Mouse (Mus musculus) embryonic facial prominence, embryonic 11.5 days (tissue): ENCODE results near the gene Akt1s1. TPM values are rescaled to one million over a fixed set of nuclear protein-coding genes. Genes with fewer than 3 reads are reported as not detected.

ENCODE experiments used
- ATAC-seq: fragments of 200-750 bp; cut with Nextera tagmentation; replicated peaks from 2 replicates; pipeline ENCODE4 v1.8.0; 2017; ENCODE audit warnings: low read depth; ENCODE audit not compliant: insufficient number of reproducible peaks, low FRiP score, low TSS enrichment
- DNase-seq: peaks from one replicate; pipeline ENCODE4 v3.0.0-alpha.2; 2015; ENCODE audit warnings: low spot score
- H3K27ac ChIP-seq: fragments of 300-500 bp; sonication (generic); replicated peaks from 2 replicates; pipeline ENCODE4 v1.5.1; 2014; ENCODE audit warnings: mild to moderate bottlenecking, low read depth, low read length, control low read depth
- H3K27me3 ChIP-seq: fragments of 300-500 bp; sonication (generic); 2 replicates; pipeline ENCODE4 v1.6.1; 2014; ENCODE audit warnings: mild to moderate bottlenecking, low read length, moderate library complexity, mixed read lengths; ENCODE audit not compliant: control insufficient read depth, insufficient read depth
- H3K36me3 ChIP-seq: fragments of 300-500 bp; sonication (generic); replicated peaks from 2 replicates; pipeline ENCODE4 v1.6.1; 2014; ENCODE audit warnings: low read depth, mild to moderate bottlenecking, low read length, moderate library complexity, mixed read lengths; ENCODE audit not compliant: control insufficient read depth, insufficient read depth
- H3K4me1 ChIP-seq: fragments of 300-500 bp; sonication (generic); 2 replicates; pipeline ENCODE4 v1.6.1; 2014; ENCODE audit warnings: low read length, mixed read lengths; ENCODE audit not compliant: control insufficient read depth, insufficient read depth
- H3K4me2 ChIP-seq: fragments of 300-500 bp; sonication (generic); 2 replicates; pipeline ENCODE4 v1.6.1; 2014; ENCODE audit warnings: low read depth, mild to moderate bottlenecking, control low read depth, low read length, moderate library complexity
- H3K4me3 ChIP-seq: fragments of 300-500 bp; sonication (generic); 2 replicates; pipeline ENCODE4 v1.5.1; 2014; ENCODE audit warnings: low read depth, low read length, control low read depth
- H3K9ac ChIP-seq: fragments of 300-500 bp; sonication (generic); replicated peaks from 2 replicates; pipeline ENCODE4 v1.6.1; 2014; ENCODE audit warnings: mild to moderate bottlenecking, control low read depth, low read length
- H3K9me3 ChIP-seq: fragments of 300-500 bp; sonication (generic); replicated peaks from 2 replicates; pipeline ENCODE4 v1.6.1; 2016; ENCODE audit warnings: mild to moderate bottlenecking, low read length, inconsistent platforms, mixed read lengths; ENCODE audit not compliant: control insufficient read depth
- WGBS: fragments of 180-500 bp; shearing (Covaris S2); extraction: QIAGEN DNeasy Blood & Tissue Kit; methylation state at CpG from one replicate; pipeline ENCODE4 v1.1.7; 2014; 5-methylcytosine and 5-hydroxymethylcytosine counted together
- polyA plus RNA-seq: library from polyadenylated mRNA; unstranded; fragments of >200 nt; fragmentation: Nextera tagmentation; extraction: Ambion mirVana; gene quantifications from 2 replicates; pipeline ENCODE4 v1.2.1, GENCODE M21; 2014

The Akt1s1 gene
- polyA plus RNA-seq, 1 experiment from 2014 or later, result 32.4 TPM

GRCm38 (mm10) chr7:44857042-44857552 is 8.3 kb downstream of the Akt1s1 start, which contains the start of gene Pnkp:
TSS of gene Pnkp (plus strand) at chr7:44857139.
- Histone ChIP-seq H3K9ac (peak within 1 kb of the TSS; percentile 87), H3K4me2 (peak within 1 kb of the TSS; percentile 90), H3K4me1 (peaks cover 8% of the 10 kb centered on the region), H3K4me3 (peak within 1 kb of the TSS; percentile 73), H3K27me3 (no peaks in the 10 kb centered on the region), H3K9me3 (no peaks in the 10 kb centered on the region), H3K27ac (peak within 1 kb of the TSS; percentile 63), H3K36me3 (no peaks in the 10 kb centered on the region; the same call in 1 of the 2 replicates)
- under 1% methylated on average over 32 of the region's 32 CpGs for WGBS
- DNase-seq (peak; percentile 92), ATAC-seq (peak; percentile 30; the same call in 1 of the 2 replicates)

DNA sequence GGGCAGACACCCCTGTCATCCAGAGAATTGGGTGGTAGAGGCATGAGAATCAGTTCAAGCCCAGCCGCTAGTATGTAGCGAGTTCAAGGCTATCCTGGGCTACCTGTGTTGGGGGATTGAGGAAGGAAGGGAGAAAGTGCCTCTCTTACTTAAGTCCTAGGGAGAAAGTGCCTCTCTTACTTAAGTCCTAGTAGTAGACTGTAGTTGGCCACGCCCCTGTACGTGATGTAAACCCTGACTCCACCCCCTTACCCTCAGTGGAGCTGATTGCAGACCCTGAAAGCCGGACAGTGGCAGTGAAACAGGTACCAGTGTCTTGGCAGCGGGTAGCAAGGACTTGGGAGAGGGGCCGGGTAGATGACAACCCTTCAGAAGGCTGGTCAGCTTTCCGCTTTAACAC is 9.1 kb downstream of the Akt1s1 start:
- peaks cover 8% of the 10 kb centered on the region for H3K4me1 ChIP-seq
- H3K9me3 ChIP-seq, result no peaks in the 10 kb centered on the region
- peak overlapping the region; percentile 90 for H3K4me2 ChIP-seq
- peak overlapping the region; percentile 73 for H3K4me3 ChIP-seq
- 22% methylated on average over 8 of the region's 8 CpGs for WGBS
- DNase-seq (peak; percentile 53), ATAC-seq (no peak)
- H3K36me3 ChIP-seq, result peaks cover 8% of the 10 kb centered on the region
- no peaks in the 10 kb centered on the region for H3K27me3 ChIP-seq
- peak overlapping the region; percentile 87 for H3K9ac ChIP-seq
- H3K27ac ChIP-seq, result no peak overlapping the region

DNA sequence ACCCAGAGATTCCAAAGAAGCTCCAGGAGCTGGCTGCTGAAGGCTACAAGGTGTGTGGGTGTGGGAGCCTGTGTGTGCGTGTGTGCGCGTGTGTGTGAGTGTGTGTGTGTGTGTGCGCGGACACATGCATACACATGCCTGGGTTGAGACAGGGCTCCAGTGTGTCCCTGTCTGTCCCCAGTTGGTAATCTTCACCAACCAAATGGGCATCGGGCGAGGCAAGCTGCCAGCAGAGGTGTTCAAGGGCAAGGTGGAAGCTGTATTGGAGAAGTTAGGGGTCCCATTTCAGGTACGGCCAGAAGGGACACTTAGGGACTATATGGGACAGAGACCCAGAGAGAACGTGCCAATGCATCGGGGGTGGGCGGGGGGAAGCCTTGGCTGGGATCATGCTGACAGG is 11.1 kb downstream of the Akt1s1 start:
- DNase-seq (no peak), ATAC-seq (no peak)
- Histone ChIP-seq H3K4me2 (no peak overlapping the region), H3K9ac (no peak overlapping the region), H3K27ac (no peak overlapping the region), H3K4me1 (peaks cover 3% of the 10 kb centered on the region), H3K4me3 (no peak overlapping the region), H3K9me3 (no peaks in the 10 kb centered on the region), H3K27me3 (no peaks in the 10 kb centered on the region), H3K36me3 (peaks cover 21% of the 10 kb centered on the region)
- 88% methylated on average over 11 of the region's 11 CpGs for WGBS

- Histone ChIP-seq H3K27ac (peak overlapping the region; percentile 59; the same call in 1 of the 2 replicates), H3K36me3 (peaks cover 23% of the 10 kb centered on the region), H3K4me2 (no peak overlapping the region), H3K4me1 (no peaks in the 10 kb centered on the region; the same call in 1 of the 2 replicates), H3K4me3 (no peak overlapping the region), H3K9me3 (no peaks in the 10 kb centered on the region), H3K9ac (0 out of 2 replicates have a peak overlapping the region, but pooled peaks have one; percentile 9), H3K27me3 (no peaks in the 10 kb centered on the region)
- DNase-seq, result peak; percentile 78
- WGBS, result 62% methylated on average over 22 of the region's 22 CpGs
- peak; percentile 23; the same call in 1 of the 2 replicates for ATAC-seq
Observed at GRCm38 (mm10) chr7:44860576-44861428, 12.0 kb downstream of the Akt1s1 start.

DNA sequence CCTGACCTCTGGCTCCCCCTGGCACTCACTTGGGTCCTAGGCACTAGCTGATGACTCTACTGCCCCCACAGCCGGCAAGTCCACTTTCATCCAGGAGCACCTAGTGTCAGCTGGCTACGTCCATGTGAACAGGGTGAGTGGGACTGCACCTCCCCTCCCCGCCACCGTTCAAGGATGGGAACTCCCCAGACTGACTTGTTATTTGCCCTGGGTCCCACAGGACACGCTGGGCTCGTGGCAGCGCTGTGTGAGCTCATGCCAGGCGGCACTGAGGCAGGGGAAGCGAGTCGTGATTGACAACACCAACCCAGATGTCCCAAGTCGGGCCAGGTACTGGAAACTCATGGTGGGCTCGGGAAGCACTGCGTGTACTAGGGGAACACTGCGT is 12.6 kb downstream of the Akt1s1 start:
- ATAC-seq (no peak), DNase-seq (no peak)
- Histone ChIP-seq H3K9ac (no peak overlapping the region), H3K27ac (no peak overlapping the region), H3K4me3 (no peak overlapping the region), H3K36me3 (peaks cover 23% of the 10 kb centered on the region), H3K4me1 (no peaks in the 10 kb centered on the region; the same call in 1 of the 2 replicates), H3K27me3 (no peaks in the 10 kb centered on the region), H3K9me3 (no peaks in the 10 kb centered on the region), H3K4me2 (no peak overlapping the region)
- WGBS, result 80% methylated on average over 14 of the region's 14 CpGs

- Histone ChIP-seq H3K9ac (no peak overlapping the region), H3K4me3 (no peak overlapping the region), H3K36me3 (peaks cover 23% of the 10 kb centered on the region), H3K27me3 (no peaks in the 10 kb centered on the region), H3K4me2 (no peak overlapping the region), H3K27ac (no peak overlapping the region), H3K4me1 (peaks cover 5% of the 10 kb centered on the region), H3K9me3 (no peaks in the 10 kb centered on the region)
- ATAC-seq (no peak), DNase-seq (no peak)
- WGBS, result 91% methylated on average over 8 of the region's 8 CpGs
Observed at GRCm38 (mm10) chr7:44862434-44862833, 13.6 kb downstream of the Akt1s1 start.

DNA sequence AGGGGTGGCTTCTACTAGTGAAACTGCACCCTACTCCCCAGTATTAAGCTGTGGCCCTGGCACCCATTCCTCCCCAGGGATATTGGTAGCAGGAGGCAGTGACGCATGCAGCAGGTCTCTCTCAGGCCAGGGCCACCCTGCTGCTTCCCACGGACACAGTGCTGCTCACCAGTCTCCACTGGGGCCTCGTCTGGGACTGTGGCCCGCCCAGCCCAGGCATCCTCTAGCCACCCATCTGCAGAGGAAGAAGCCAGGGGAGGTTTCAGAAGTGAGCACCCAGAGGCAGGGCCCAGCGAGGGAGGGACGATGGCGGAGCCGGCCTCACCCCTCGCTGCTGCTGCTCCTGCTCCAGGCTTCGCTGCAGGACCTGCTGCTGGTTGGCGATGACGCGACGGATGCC is 14.4 kb downstream of the Akt1s1 start:
- Histone ChIP-seq H3K9ac (no peak overlapping the region), H3K36me3 (peaks cover 23% of the 10 kb centered on the region), H3K4me3 (no peak overlapping the region), H3K4me1 (peaks cover 6% of the 10 kb centered on the region; the same call in 1 of the 2 replicates), H3K9me3 (no peaks in the 10 kb centered on the region), H3K27ac (no peak overlapping the region), H3K4me2 (no peak overlapping the region), H3K27me3 (no peaks in the 10 kb centered on the region)
- DNase-seq, result no peak
- no peak for ATAC-seq
- 91% methylated on average over 14 of the region's 14 CpGs for WGBS

DNA sequence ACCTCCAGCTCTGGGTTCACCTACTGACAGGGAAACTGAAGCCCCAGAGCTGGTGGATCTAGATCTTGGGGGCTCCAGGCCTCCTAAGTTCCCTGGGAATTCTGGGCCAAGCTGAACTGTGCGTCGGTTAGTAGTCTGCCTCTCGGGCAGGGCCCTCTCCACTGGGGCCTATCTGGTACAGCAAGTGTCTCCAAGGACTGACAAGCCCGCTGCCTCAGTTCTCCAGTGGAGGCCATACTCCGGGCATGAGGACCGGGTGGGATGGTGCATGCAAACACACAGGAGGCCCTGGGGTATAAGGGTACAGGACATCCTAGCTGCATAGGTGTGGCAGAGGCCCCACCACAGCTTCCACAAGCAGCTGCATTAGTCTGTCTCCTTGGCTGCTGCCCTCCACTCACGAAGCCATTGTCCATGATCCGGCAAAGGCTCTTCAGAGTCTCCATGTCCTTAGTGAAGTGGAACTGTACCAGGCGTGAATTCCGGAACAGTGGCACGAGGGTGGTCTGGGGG is 15.2 kb downstream of the Akt1s1 start:
- H3K9me3 ChIP-seq, result no peaks in the 10 kb centered on the region
- no peaks in the 10 kb centered on the region for H3K27me3 ChIP-seq
- ATAC-seq (no peak), DNase-seq (no peak)
- H3K4me3 ChIP-seq, result no peak overlapping the region
- no peak overlapping the region for H3K9ac ChIP-seq
- WGBS, result 87% methylated on average over 11 of the region's 11 CpGs
- peaks cover 23% of the 10 kb centered on the region for H3K36me3 ChIP-seq
- H3K4me2 ChIP-seq, result no peak overlapping the region
- H3K27ac ChIP-seq, result no peak overlapping the region
- peaks cover 6% of the 10 kb centered on the region; the same call in 1 of the 2 replicates for H3K4me1 ChIP-seq
